Mouse (Mus musculus) ES-E14 (cell line): ENCODE measurements around the gene Acads. TPM values are rescaled to one million over a fixed set of nuclear protein-coding genes. Genes with fewer than 3 reads are reported as not detected.

Source experiments
- DNase-seq: peaks from one replicate; pipeline ENCODE4 v3.0.0-alpha.2; 2013; ENCODE audit warnings: low read depth, low spot score
- H3K27ac ChIP-seq: 2 replicates; pipeline ENCODE4 v1.5.1; 2012; ENCODE audit warnings: low read depth, mild to moderate bottlenecking, low read length, moderate library complexity, mixed read lengths; ENCODE audit not compliant: poor library complexity, insufficient read depth, severe bottlenecking
- H3K36me3 ChIP-seq: 2 replicates; pipeline ENCODE4 v1.6.1; 2012; ENCODE audit warnings: mild to moderate bottlenecking, low read length, moderate library complexity, mixed read lengths; ENCODE audit not compliant: control insufficient read depth, poor library complexity, insufficient read depth, severe bottlenecking
- H3K4me1 ChIP-seq, 2 experiments: fragments of 150-350 bp in 1 of 2; sonication (generic) in 1 of 2; 2 replicates each; pipeline ENCODE4 v1.6.1; 2012; ENCODE audit warnings: low read length in 2 of 2, mild to moderate bottlenecking in 1 of 2, mixed read lengths in 1 of 2; ENCODE audit not compliant: control insufficient read depth in 2 of 2, insufficient read depth in 2 of 2, poor library complexity in 1 of 2
- H3K4me3 ChIP-seq, 2 experiments: fragments of 150-350 bp in 1 of 2; sonication (generic) in 1 of 2; 2 replicates each; pipeline ENCODE4 v1.5.1; 2012; ENCODE audit warnings: low read length in 2 of 2, low read depth in 1 of 2, mild to moderate bottlenecking in 1 of 2, mixed read lengths in 1 of 2; ENCODE audit not compliant: insufficient read depth in 1 of 2, poor library complexity in 1 of 2, severe bottlenecking in 1 of 2
- H3K9ac ChIP-seq: 2 replicates; pipeline ENCODE4 v1.6.1; 2012; ENCODE audit warnings: low read depth, mild to moderate bottlenecking, low read length, mixed read lengths; ENCODE audit not compliant: poor library complexity, insufficient read depth, severe bottlenecking
- H3K9me3 ChIP-seq: fragments of 150-350 bp; sonication (generic); 2 replicates; pipeline ENCODE4 v1.6.1; 2012; ENCODE audit warnings: low read depth, mild to moderate bottlenecking, low read length; ENCODE audit not compliant: control insufficient read depth, insufficient read depth
- CHD2 ChIP-seq: IDR thresholded peaks from 2 replicates; pipeline ENCODE4 v1.6.1; 2014; ENCODE audit warnings: mild to moderate bottlenecking, low read depth, low read length, inconsistent platforms
- HCFC1 ChIP-seq: IDR thresholded peaks from 2 replicates; pipeline ENCODE4 v1.6.1; 2012; ENCODE audit warnings: low read length, inconsistent platforms, borderline replicate concordance; ENCODE audit not compliant: insufficient read depth
- MAFK ChIP-seq: IDR thresholded peaks from 2 replicates; pipeline ENCODE4 v1.6.1; 2014; ENCODE audit warnings: mild to moderate bottlenecking, low read depth, low read length, inconsistent platforms; ENCODE audit not compliant: insufficient read depth
- ZC3H11A ChIP-seq: IDR thresholded peaks from 2 replicates; pipeline ENCODE4 v1.6.1; 2012; ENCODE audit warnings: low read depth, mild to moderate bottlenecking, inconsistent platforms, low read length, borderline replicate concordance
- ZNF384 ChIP-seq: IDR thresholded peaks from 2 replicates; pipeline ENCODE4 v1.6.1; 2012; ENCODE audit warnings: low read depth, low read length, inconsistent platforms
- in situ Hi-C, 2 experiments: fragments of 600-800 bp; cut with MboI; formaldehyde crosslinking; loops; one replicate each; pipeline ENCODE4 v1.15.1; 2025; ENCODE audit warnings: low sequenced_read_pairs in 2 of 2, inconsistent platforms in 1 of 2; ENCODE audit not compliant: unreplicated experiment in 2 of 2
- total RNA-seq: library from RNA; depleted of rRNA; stranded (reverse); fragments of 300-350 nt; gene quantifications from 2 replicates; pipeline ENCODE4 v1.2.3, GENCODE M21; 2012

The Acads gene
- total RNA-seq, 1 experiment, result 41.1 TPM

GRCm38 (mm10) chr5:115099991-115100390 lies 19.2 kb downstream of the Acads start:
- TF ChIP-seq CHD2 (no peak), HCFC1 (no peak), ZNF384 (no peak), ZC3H11A (no peak), MAFK (no peak)
- DNase-seq, result no peak
- Histone ChIP-seq H3K9ac (no peak overlapping the region), H3K4me3 (no peak overlapping the region), H3K4me1 (no peaks in the 10 kb centered on the region), H3K27ac (no peak overlapping the region), H3K36me3 (peaks cover 34% of the 10 kb centered on the region), H3K9me3 (no peaks in the 10 kb centered on the region)
- in situ Hi-C loops, result loop anchor here in 1 of 2 experiments (10.0 kb wide), 1 partner anchor 125 kb away; the partner anchor contains the start of gene Hnf1a

- in situ Hi-C loops, result no loop called here
- no peak for TF ChIP-seq MAFK
- no peak for TF ChIP-seq ZNF384
- TF ChIP-seq CHD2, result no peak
- no peak for TF ChIP-seq HCFC1
- no peak for TF ChIP-seq ZC3H11A
- no peak overlapping the region for H3K27ac ChIP-seq
Observed at GRCm38 (mm10) chr5:115099530-115099929, 19.6 kb downstream of the Acads start.

DNA sequence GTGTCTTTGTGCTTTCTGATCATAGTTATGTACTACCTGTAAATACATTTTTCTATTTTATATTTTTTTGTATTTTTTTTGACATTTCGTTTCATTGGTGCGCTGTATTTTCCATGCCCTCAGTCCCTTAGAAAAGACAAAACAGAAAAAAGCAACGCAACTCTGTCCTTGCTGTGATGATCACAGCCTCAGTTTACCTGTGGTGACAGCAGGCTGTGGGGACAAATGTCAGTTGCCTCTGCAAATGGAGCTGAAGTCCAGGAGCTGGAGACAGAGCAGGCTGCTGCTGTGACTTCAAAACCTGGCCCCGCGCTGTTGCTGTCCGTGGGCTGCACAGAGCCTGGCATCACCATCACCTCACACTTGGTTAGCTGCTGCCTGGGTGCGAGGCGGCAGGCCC lies 21.0 kb downstream of the Acads start, which contains the start of gene Gm10401:
Gene Gm10401 (minus strand): TSS at position 101 of the 400 bp plus-strand sequence.
- in situ Hi-C loops, result no loop called here
- Histone ChIP-seq H3K27ac (no peak within 1 kb of the TSS), H3K4me3 (no peak within 1 kb of the TSS), H3K4me1 (no peaks in the 10 kb centered on the region), H3K9ac (no peak within 1 kb of the TSS), H3K9me3 (no peaks in the 10 kb centered on the region), H3K36me3 (peaks cover 37% of the 10 kb centered on the region)
- TF ChIP-seq MAFK (no peak), ZC3H11A (no peak), ZNF384 (no peak), HCFC1 (no peak), CHD2 (no peak)
- DNase-seq, result no peak

More at GRCm38 (mm10) chr5:115099530-115099929, 19.6 kb downstream of the Acads start:
- Histone ChIP-seq H3K36me3 (peaks cover 37% of the 10 kb centered on the region), H3K9me3 (no peaks in the 10 kb centered on the region), H3K4me3 (no peak overlapping the region), H3K9ac (no peak overlapping the region), H3K4me1 (no peaks in the 10 kb centered on the region)
- no peak for DNase-seq

GRCm38 (mm10) chr5:115091776-115092175 lies 27.4 kb downstream of the Acads start:
- Histone ChIP-seq H3K4me1 (peaks cover 5 to 8% of the 10 kb centered on the region in 2 experiments; a peak in 3 of 4 replicates), H3K4me3 (no peak overlapping the region), H3K27ac (peak overlapping the region; percentile 40; the same call in 1 of the 2 replicates), H3K9ac (no peak overlapping the region), H3K9me3 (no peaks in the 10 kb centered on the region), H3K36me3 (peaks cover 41% of the 10 kb centered on the region)
- no peak for DNase-seq
- in situ Hi-C loops, result no loop called here
- no peak for TF ChIP-seq ZC3H11A
- no peak for TF ChIP-seq ZNF384
- no peak for TF ChIP-seq HCFC1
- no peak for TF ChIP-seq CHD2
- no peak for TF ChIP-seq MAFK
